Mouse (Mus musculus) MEL (cell line): ENCODE data around the gene Spz1.

Experiments
- CHD2 ChIP-seq: IDR thresholded peaks from 2 replicates; pipeline ENCODE4 v1.6.1; 2011; ENCODE audit warnings: low read length, improper control_type of control experiment
- CTCF ChIP-seq, 3 experiments: IDR thresholded peaks in 2 of 3; conservative IDR thresholded peaks in 1 of 3; 2 replicates each; pipeline ENCODE4 v1.5.1; 2011 to 2012; ENCODE audit warnings: low read length in 3 of 3, low read depth in 2 of 3, mild to moderate bottlenecking in 2 of 3, improper control_type of control experiment in 1 of 3, inconsistent platforms in 1 of 3, mixed read lengths in 1 of 3, moderate library complexity in 1 of 3; ENCODE audit not compliant: control insufficient read depth in 1 of 3, insufficient read depth in 1 of 3, poor library complexity in 1 of 3, severe bottlenecking in 1 of 3
- E2F4 ChIP-seq: IDR thresholded peaks from 2 replicates; pipeline ENCODE4 v1.6.1; 2011; ENCODE audit warnings: low read depth, low read length, improper control_type of control experiment, borderline replicate concordance
- EP300 ChIP-seq, 2 experiments: IDR thresholded peaks; 2 replicates each; pipeline ENCODE4 v1.6.1; 2011; ENCODE audit warnings: improper control_type of control experiment in 2 of 2, low read length in 2 of 2, low read depth in 1 of 2, mild to moderate bottlenecking in 1 of 2
- GATA1 ChIP-seq: IDR thresholded peaks from 2 replicates; pipeline ENCODE4 v1.6.1; 2011; ENCODE audit warnings: low read depth, low read length, improper control_type of control experiment
- KAT2A ChIP-seq: conservative IDR thresholded peaks from 2 replicates; pipeline ENCODE4 v1.6.1; 2012; ENCODE audit warnings: low read depth, low read length, improper control_type of control experiment, inconsistent platforms
- POLR2A ChIP-seq, 2 experiments: IDR thresholded peaks; 2 replicates each; pipeline ENCODE4 v1.6.1; 2011 to 2012; ENCODE audit warnings: low read length in 2 of 2, mild to moderate bottlenecking in 2 of 2, control low read depth in 1 of 2, improper control_type of control experiment in 1 of 2, low read depth in 1 of 2, moderate library complexity in 1 of 2; ENCODE audit not compliant: control insufficient read depth in 1 of 2, insufficient read depth in 1 of 2, poor library complexity in 1 of 2
- POLR2AphosphoS2 ChIP-seq: IDR thresholded peaks from 2 replicates; pipeline ENCODE4 v1.6.1; 2011; ENCODE audit warnings: low read length, improper control_type of control experiment
- RAD21 ChIP-seq: IDR thresholded peaks from 2 replicates; pipeline ENCODE4 v1.6.1; 2011; ENCODE audit warnings: mild to moderate bottlenecking, low read depth, low read length, improper control_type of control experiment
- TAL1 ChIP-seq: IDR thresholded peaks from 2 replicates; pipeline ENCODE4 v1.6.1; 2012; ENCODE audit warnings: mild to moderate bottlenecking, inconsistent platforms, low read length, moderate library complexity, mixed read lengths
- USF2 ChIP-seq, 2 experiments: IDR thresholded peaks; 2 replicates each; pipeline ENCODE4 v1.6.1; 2011 to 2012; ENCODE audit warnings: improper control_type of control experiment in 2 of 2, low read length in 2 of 2, borderline replicate concordance in 1 of 2, inconsistent platforms in 1 of 2, low read depth in 1 of 2, mild to moderate bottlenecking in 1 of 2; ENCODE audit not compliant: insufficient read depth in 1 of 2
- ZMIZ1 ChIP-seq: IDR thresholded peaks from 2 replicates; pipeline ENCODE4 v1.6.1; 2012; ENCODE audit warnings: low read depth, mild to moderate bottlenecking, inconsistent platforms, low read length, improper control_type of control experiment, moderate library complexity
- ZNF384 ChIP-seq: IDR thresholded peaks from 2 replicates; pipeline ENCODE4 v1.6.1; 2012; ENCODE audit warnings: low read depth, mild to moderate bottlenecking, inconsistent platforms, low read length, improper control_type of control experiment

DNA sequence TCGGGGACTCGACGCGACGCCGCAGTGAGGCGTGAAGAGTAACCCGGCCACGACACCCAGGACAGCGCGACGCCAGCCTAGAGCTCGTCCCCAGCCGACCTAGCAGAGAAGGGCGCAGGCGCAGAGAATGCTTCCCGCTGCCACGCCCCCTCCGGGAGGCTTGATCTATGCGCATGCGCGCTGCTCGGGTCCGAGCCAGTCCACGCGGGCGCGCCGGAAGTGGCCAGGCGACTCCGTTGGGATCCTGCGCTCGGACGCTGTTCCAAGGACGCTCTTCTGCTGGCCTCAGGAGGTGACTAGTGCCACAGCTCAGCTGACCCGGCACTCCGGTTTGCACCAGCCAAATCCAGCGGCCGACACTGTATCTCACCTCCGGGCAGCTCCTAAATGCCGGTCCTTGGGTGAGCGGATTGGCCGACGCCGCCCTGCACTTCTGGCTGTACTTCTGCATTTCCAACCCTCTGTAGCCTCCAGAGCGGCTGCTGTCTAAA is 45.2 kb downstream of the Spz1 start, which contains the start of gene Zfyve16:
- TF ChIP-seq USF2 (IDR thresholded peaks at IDR 0.05; ENCODE audit: borderline replicate concordance in 1 of 2, insufficient read depth in 1 of 2, low read depth in 1 of 2, low read length in 2 of 2) (no peak), RAD21 (no peak), EP300 (IDR thresholded peaks at IDR 0.05; ENCODE audit: low read depth in 1 of 2, low read length in 2 of 2) (no peak), TAL1 (no peak), ZMIZ1 (peak; percentile 70; the same call in 1 of the 2 replicates), CTCF (IDR thresholded peaks at IDR 0.05 in 2 of 3, conservative IDR thresholded peaks at IDR 0.05 in 1 of 3; ENCODE audit: control insufficient read depth in 1 of 3, insufficient read depth in 1 of 3, low read depth in 2 of 3, low read length in 3 of 3, poor library complexity in 1 of 3, severe bottlenecking in 1 of 3) (no peak), POLR2AphosphoS2 (peak; percentile 77; the same call in 1 of the 2 replicates), ZNF384 (no peak), CHD2 (no peak), KAT2A (no peak), POLR2A (IDR thresholded peaks at IDR 0.05; ENCODE audit: control insufficient read depth in 1 of 2, insufficient read depth in 1 of 2, low read depth in 1 of 2, low read length in 2 of 2, poor library complexity in 1 of 2) (peak; percentile 73 to 88), E2F4 (no peak), GATA1 (no peak)
